Mouse (Mus musculus) cerebellum, adult 11 months (tissue): ENCODE results near the gene Cadps.

ENCODE experiments used
- DNase-seq: peaks from one replicate; pipeline ENCODE4 v3.0.0; 2022

Gene Cadps

DNA sequence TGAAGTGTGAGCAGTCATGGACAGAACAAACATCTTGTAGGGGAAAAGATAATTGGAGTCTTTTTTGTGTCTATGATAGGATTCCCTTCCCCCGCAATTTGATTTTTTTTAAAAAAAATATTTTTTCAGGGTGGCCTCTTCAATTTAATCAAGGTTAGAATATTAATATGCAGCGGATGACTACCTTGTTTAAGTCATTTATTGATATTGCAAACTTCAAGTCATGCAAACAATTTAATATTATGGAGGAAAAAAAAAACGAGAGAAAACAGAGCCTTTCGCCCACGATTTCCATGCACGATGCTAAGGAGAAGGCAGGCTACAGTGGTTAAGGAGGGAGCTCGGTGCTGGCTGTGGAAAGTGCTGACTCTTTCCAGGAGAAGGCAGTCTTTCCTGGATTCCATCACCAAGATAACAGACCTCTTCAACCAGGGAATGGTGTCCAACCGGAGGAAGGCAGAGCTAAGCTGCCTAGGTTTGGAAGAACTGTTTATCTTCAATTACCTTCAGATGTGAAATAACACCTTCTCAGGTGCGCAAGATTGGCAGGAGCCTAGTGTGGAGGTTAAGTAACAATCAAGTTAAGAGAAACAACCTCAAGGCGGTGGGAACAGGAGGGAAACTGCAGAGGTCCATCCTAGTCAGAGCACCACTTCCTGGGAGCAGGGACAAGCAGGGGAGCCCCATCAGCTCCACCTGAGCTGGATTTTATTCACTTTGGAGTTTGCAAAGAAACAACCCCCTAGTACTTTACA, 483.9 kb downstream of the Cadps start:
- no peak for DNase-seq

DNA sequence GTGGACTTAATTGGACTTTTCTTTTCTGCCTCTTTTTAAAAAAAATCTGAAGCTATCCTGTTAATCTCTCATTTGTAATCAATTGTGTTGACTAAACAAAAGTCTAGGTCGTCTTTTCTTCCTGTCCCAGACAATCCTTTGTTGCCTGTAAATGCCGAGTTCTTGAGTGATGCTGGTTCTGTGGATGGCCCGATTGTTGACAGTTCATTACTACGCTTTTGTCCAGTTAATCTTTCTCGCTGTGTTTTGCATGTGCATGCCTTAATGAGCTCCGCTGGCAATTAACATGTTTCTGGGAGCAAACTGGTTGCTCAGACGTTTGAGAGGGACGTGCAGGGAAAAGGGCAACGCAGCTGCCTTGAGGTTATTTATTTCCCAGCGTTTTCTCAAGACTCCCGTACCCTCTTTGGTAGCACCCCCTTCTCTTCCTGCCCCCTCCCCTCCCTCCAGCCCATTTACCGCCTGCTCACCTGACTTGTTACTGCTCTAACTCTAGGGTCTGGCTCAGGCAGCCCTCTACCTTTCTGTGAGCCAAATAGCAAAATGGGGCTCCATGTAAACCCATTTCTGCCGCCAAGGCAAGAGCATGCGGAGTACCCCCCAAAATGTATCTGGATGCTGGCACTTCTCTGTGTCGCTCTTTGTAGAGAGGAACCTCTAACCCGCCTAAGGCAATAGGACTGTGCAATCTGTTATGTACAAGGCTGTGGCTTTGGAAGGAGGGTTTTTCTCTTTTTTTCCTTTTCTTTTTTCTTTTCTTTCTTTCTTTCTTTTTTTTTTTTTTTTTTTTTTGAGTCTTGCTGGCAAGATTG, 484.7 kb downstream of the Cadps start:
- DNase-seq: no peak

DNA sequence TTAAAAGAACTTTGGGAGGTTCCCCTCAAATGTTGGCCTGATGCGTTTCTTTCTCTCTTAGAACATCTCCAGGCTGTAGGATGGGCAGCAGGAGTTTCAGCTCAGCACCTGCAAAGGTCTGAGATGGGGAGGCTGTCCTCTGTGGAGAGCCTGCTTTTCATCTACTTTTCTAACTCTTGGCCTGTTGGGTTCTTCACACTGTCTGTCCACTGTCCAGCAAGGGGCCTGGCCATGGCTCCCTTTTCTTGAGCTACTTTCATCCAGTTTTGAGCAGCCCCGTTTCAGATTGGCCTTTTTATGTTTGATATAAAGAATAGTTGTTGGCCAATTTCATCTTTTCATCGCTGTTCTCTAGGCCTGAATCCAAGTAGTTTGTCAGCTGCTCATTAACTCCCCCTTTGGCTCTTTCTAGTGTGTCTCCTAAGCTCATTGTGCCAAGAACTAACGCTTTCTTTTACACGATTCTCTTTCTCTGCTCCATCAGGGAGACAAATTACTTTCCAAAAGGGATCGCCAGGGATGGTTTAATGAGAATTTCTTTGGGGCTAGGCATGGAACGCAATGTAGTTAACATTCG, 485.4 kb downstream of the Cadps start:
- no peak for DNase-seq

DNA sequence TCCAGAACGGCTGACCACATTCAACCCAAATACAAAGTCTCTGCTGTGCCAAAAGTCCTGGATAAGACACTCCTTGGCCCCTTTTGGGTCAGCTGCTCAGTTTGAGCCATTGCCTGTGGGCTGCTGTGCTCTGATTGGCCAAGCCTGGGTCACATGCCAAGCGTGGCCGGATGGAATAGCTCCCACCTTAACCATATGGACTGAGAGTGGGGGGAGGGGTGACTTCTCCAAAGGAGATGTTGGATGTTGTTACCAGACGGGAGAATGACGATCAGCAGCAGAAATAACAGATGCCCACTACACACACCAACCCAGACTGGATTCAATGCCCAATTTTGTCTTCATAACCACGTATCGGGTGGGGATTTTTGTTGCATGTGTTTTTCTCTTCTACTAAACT, 488.0 kb downstream of the Cadps start:
- no peak for DNase-seq

DNA sequence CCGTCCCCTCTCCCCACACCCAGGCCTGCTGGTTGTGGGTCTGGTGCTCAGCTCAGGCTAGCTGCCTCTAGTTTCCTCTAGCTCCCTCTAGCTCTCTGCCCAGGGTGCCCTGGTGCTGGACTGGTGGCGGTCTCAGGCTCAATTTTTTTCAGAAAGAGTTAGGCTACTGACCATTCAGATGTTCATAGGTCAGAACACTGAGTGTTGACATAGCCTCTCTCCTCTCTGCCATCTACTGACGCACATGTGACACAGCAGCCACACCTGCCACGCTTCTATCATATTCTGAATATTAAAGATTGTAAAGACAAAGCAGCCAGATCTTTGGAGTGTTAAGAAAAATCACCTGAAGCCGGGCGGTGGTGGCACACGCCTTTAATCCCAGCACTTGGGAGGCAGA, 489.3 kb downstream of the Cadps start:
- DNase-seq: no peak
